Mouse (Mus musculus) neural tube, embryonic 14.5 days (tissue): Measurements from ENCODE around the gene Kcnj16. TPM values are rescaled to one million over a fixed set of nuclear protein-coding genes. Genes with fewer than 3 reads are reported as not detected.

ENCODE experiments used
- ATAC-seq: fragments of 200-750 bp; cut with Nextera tagmentation; 2 replicates; pipeline ENCODE4 v1.8.0; 2017; ENCODE audit warnings: low read depth, mild to moderate bottlenecking, moderate TSS enrichment, moderate library complexity
- H3K27ac ChIP-seq: fragments of 300-500 bp; sonication (generic); 2 replicates; pipeline ENCODE4 v1.5.1; 2014; ENCODE audit warnings: low read depth, mild to moderate bottlenecking, control low read depth, low read length, moderate library complexity, mixed read lengths
- H3K27me3 ChIP-seq: fragments of 300-500 bp; sonication (generic); 2 replicates; pipeline ENCODE4 v1.6.1; 2014; ENCODE audit warnings: low read length; ENCODE audit not compliant: control insufficient read depth, insufficient read depth
- H3K36me3 ChIP-seq: fragments of 300-500 bp; sonication (generic); 2 replicates; pipeline ENCODE4 v1.6.1; 2014; ENCODE audit warnings: low read length, mixed read lengths; ENCODE audit not compliant: control insufficient read depth, insufficient read depth
- H3K4me1 ChIP-seq: fragments of 300-500 bp; sonication (generic); 2 replicates; pipeline ENCODE4 v1.6.1; 2014; ENCODE audit warnings: low read length; ENCODE audit not compliant: control insufficient read depth, insufficient read depth
- H3K4me2 ChIP-seq: fragments of 300-500 bp; sonication (generic); 2 replicates; pipeline ENCODE4 v1.6.1; 2014; ENCODE audit warnings: mild to moderate bottlenecking, low read depth, low read length, control low read depth
- H3K4me3 ChIP-seq: fragments of 300-500 bp; sonication (generic); 2 replicates; pipeline ENCODE4 v1.5.1; 2014; ENCODE audit warnings: low read depth, low read length, control low read depth, mixed read lengths
- H3K9ac ChIP-seq: fragments of 300-500 bp; sonication (generic); replicated peaks from 2 replicates; pipeline ENCODE4 v1.6.1; 2014; ENCODE audit warnings: low read depth, mild to moderate bottlenecking, control low read depth, low read length, mixed read lengths
- H3K9me3 ChIP-seq: fragments of 300-500 bp; sonication (generic); 2 replicates; pipeline ENCODE4 v1.6.1; 2016; ENCODE audit warnings: low read length; ENCODE audit not compliant: control insufficient read depth
- WGBS: fragments of 180-500 bp; shearing (Covaris S2); extraction: QIAGEN DNeasy Blood & Tissue Kit; methylation state at CpG from one replicate; pipeline ENCODE4 v1.1.7; 2014; 5-methylcytosine and 5-hydroxymethylcytosine counted together
- polyA plus RNA-seq: library from polyadenylated mRNA; unstranded; fragments of >200 nt; fragmentation: Nextera tagmentation; extraction: Ambion mirVana; gene quantifications from 2 replicates; pipeline ENCODE4 v1.2.1, GENCODE M21; 2014

Gene Kcnj16
- 2.5 and 4.1 TPM in 2 replicates for polyA plus RNA-seq

DNA sequence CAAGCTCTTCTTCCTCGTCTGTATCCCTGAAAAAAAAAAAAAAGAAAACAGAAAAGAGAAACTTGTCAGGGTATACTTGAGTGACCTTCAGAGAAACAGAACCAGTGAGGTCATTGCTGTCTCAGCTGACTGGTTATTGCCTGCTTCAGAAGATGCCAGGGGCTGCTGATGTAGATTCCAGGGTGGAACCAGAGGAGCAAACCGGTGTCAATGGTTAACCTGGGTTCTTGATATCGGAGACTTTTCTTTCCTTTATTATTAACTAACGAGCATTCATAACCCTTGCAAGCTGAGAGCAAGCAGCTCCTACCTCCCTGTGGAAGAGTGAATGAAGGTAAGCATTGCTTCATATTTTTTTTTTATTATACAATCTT, at the start of gene Kcnj16:
Gene Kcnj16, plus strand, starts transcription at position 272 of the 374 bp plus-strand sequence.
- Histone ChIP-seq H3K4me2 (no peak within 1 kb of the TSS), H3K27ac (no peak within 1 kb of the TSS), H3K9ac (no peak within 1 kb of the TSS), H3K27me3 (no peaks in the 10 kb centered on the region), H3K9me3 (no peaks in the 10 kb centered on the region), H3K4me1 (no peaks in the 10 kb centered on the region), H3K4me3 (no peak within 1 kb of the TSS), H3K36me3 (no peaks in the 10 kb centered on the region)
- 83% methylated on average over 4 of the region's 4 CpGs for WGBS
- ATAC-seq: no peak

DNA sequence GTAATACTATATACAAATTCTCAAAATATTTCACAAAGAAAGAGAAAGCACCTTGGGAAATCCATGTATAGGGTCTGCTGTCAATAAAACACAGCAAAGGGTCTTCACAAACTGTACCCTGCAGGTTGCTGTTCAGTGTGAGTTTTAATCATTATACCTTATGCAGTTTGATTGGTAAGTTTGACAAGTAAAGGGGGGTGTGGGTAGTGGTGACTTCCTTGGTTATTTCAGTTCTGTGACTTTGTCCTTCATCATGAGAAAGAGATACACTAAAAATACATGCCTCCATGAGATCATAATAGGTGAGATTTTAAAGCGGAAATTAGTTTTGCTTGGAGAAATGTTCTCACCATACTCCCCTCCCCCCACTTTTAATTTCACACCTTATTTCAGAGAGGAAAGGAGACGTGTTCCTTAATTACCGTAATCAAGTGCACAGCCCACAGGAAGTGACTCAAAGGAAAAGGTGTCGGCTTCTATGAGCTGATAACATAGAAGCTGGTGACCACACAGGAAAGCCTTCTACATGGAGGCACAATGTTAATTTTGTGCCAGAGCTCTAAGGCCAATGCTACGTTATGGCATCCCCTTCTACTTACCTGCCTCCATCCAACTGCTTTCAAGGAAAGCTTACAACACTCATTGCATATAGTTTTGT, 48.9 kb upstream of the Kcnj16 start:
- 80% methylated on average over 5 of the region's 5 CpGs for WGBS
- Histone ChIP-seq H3K4me2 (no peak overlapping the region), H3K9ac (no peak overlapping the region), H3K4me1 (no peaks in the 10 kb centered on the region), H3K4me3 (no peak overlapping the region), H3K27me3 (no peaks in the 10 kb centered on the region), H3K9me3 (no peaks in the 10 kb centered on the region), H3K27ac (no peak overlapping the region), H3K36me3 (no peaks in the 10 kb centered on the region)
- ATAC-seq: no peak

DNA sequence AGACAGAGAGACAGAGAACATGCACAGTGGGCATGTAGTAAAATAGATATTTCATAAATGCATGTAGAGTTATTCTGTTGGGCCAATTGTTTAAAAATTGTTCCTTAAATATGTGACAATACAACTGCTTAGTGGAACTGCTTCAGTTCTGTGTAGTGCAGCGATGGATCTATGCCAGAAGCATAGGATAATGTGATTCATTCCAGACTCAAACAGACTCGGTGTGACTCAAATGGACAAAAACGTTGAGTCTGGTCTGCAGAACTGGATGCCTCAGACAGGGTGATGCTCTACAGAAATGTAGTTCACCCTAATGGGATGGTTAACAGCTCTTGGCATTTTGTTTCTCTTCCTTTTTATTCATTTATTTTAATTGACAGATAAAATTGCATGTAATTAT, 32.1 kb upstream of the Kcnj16 start:
- Histone ChIP-seq H3K4me3 (no peak overlapping the region), H3K4me1 (no peaks in the 10 kb centered on the region), H3K4me2 (no peak overlapping the region), H3K9me3 (no peaks in the 10 kb centered on the region), H3K27me3 (no peaks in the 10 kb centered on the region), H3K9ac (no peak overlapping the region), H3K36me3 (no peaks in the 10 kb centered on the region), H3K27ac (no peak overlapping the region)
- WGBS: 72% methylated on average over 3 of the region's 3 CpGs
- no peak for ATAC-seq

DNA sequence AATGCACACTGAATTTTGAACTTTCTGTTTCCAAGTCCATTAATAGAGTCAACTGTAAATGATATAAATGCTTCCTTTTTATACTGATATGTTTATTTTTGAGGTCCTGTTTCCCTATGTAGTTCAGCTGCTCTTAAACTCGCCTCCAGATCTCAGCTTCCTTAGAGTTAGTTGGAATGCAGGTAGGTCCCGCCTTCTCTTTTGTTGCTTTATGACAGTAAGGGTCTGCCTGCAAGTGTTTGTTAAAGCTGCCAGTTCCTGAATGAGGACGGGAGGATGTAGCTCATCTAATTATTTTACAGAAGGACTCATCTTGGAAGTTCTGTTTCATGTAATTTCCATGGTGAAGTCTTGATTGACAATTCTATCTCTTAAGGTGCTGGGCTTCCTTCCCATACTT, 25.6 kb upstream of the Kcnj16 start:
- Histone ChIP-seq H3K36me3 (no peaks in the 10 kb centered on the region), H3K4me2 (no peak overlapping the region), H3K27ac (no peak overlapping the region), H3K9ac (no peak overlapping the region), H3K4me1 (no peaks in the 10 kb centered on the region), H3K4me3 (no peak overlapping the region), H3K27me3 (no peaks in the 10 kb centered on the region), H3K9me3 (no peaks in the 10 kb centered on the region)
- no peak for ATAC-seq
- 10% methylated on average over 3 of the region's 3 CpGs for WGBS

DNA sequence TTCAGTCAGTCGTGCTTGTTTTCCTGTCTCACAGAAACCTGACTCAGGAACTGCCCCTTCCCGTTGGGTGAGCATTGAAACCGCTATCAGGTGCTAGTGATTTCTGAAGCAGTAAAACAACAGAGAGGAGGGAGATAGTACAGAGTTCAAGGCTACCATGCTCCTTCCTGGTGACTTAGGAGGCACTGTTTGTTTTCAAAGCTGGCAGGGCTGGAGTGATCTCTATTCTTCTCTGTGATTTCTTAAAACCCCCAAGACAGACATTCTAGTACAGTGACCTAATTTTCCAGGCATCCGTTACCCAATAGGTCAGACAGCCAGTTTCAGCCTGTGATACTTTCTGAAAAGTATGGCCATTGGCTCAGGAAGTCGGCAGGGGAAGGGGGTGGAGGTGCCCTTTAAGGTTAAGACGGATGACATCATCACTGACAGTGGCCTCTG, 25.1 kb upstream of the Kcnj16 start:
- ATAC-seq: no peak
- H3K9me3 ChIP-seq: no peaks in the 10 kb centered on the region

DNA sequence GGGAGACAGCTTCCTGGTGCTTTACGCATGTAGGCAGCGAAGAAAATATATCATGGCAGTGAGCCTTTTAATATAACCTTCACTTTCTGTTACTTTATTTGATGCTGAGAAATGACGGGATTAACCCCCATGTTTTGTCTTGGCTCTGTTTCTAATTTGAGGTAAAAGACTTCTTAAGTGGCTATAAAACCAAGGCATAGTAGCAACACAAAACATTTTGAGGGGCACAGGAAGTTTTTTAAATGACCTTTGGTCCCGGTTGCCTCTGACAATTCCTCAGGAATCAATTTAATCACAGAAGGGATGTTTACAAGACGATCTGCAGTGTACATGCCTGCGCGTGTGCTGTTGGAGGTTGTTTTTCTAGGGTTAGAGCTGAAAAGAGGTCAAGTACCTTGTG, 11.2 kb upstream of the Kcnj16 start:
- H3K27me3 ChIP-seq: no peaks in the 10 kb centered on the region
- H3K4me2 ChIP-seq: no peak overlapping the region
- H3K4me3 ChIP-seq: no peak overlapping the region
- no peak for ATAC-seq
- H3K4me1 ChIP-seq: no peaks in the 10 kb centered on the region
- H3K27ac ChIP-seq: no peak overlapping the region
- WGBS: 60% methylated on average over 7 of the region's 7 CpGs
- no peak overlapping the region for H3K9ac ChIP-seq
- no peaks in the 10 kb centered on the region for H3K9me3 ChIP-seq
- H3K36me3 ChIP-seq: no peaks in the 10 kb centered on the region

More for the DNA sequence above, 25.1 kb upstream of the Kcnj16 start:
- Histone ChIP-seq H3K4me3 (no peak overlapping the region), H3K4me1 (no peaks in the 10 kb centered on the region), H3K4me2 (no peak overlapping the region), H3K36me3 (no peaks in the 10 kb centered on the region), H3K27me3 (no peaks in the 10 kb centered on the region), H3K9ac (no peak overlapping the region), H3K27ac (no peak overlapping the region)
- 35% methylated on average over 6 of the region's 6 CpGs for WGBS

DNA sequence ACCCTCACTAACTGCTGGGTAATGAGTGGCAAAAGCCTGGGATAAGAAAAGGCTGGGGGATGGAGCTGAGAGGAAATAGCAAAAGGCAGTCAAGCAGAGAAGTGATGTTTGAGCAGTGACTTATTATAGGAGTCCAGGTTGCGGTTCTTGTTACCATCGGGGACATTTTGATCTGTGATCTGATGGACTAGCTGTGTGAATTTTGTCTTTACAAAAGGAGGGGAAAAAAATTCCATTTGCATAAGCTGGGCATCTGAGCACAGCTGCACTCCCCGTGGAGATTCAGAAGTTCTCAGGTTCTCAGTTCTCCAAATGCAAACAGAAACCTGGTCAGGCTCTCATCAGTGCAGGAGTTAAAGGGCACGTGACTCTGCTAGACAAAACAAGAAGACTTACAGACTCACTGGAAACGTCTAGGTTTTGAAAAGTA, 6.2 kb upstream of the Kcnj16 start:
- 45% methylated on average over 5 of the region's 5 CpGs for WGBS
- no peaks in the 10 kb centered on the region for H3K4me1 ChIP-seq
- no peak overlapping the region for H3K4me3 ChIP-seq
- H3K9me3 ChIP-seq: no peaks in the 10 kb centered on the region
- no peak overlapping the region for H3K27ac ChIP-seq
- no peaks in the 10 kb centered on the region for H3K36me3 ChIP-seq
- H3K9ac ChIP-seq: no peak overlapping the region
- no peak for ATAC-seq
- no peaks in the 10 kb centered on the region for H3K27me3 ChIP-seq
- no peak overlapping the region for H3K4me2 ChIP-seq

DNA sequence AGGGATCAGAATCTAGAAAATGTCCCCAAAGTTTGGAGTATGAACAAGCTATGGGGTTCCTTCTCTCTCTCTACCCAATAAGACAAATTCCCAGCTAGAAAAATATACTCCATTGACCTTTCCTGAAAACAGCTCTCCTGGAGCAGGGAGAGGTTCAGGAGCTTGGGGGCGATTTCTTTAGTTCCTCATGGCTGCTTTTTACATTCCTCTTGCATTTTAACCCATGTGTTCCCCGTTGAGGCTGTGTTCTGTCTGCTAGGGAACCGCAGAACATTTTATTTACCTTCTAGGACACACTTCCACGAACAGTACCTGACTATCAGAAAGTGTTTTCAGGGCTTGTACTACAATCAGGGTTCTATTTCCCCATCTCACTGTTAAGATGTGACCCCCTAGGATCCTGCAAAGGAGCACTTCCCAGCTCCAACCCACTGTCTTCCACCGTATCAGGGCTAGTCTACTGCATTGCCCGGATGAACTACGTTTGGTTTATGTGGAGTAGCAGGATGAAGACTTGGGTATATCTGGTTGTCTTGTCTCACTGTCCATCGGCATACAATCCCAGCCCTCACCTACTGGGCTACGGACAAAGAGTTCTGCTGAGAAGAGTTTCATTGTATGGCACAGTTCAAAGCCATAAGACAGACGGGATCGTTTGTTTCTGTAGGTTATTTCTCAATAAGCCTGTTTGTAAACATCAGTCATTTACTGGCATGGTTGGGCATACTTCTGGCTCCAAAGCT, 643 bp upstream of the Kcnj16 start:
- no peak overlapping the region for H3K27ac ChIP-seq
- no peaks in the 10 kb centered on the region for H3K27me3 ChIP-seq
- no peak overlapping the region for H3K4me3 ChIP-seq
- H3K9me3 ChIP-seq: no peaks in the 10 kb centered on the region
- no peaks in the 10 kb centered on the region for H3K4me1 ChIP-seq
- no peak overlapping the region for H3K9ac ChIP-seq
- H3K36me3 ChIP-seq: no peaks in the 10 kb centered on the region
- no peak for ATAC-seq
- WGBS: 84% methylated on average over 11 of the region's 11 CpGs
- no peak overlapping the region for H3K4me2 ChIP-seq

DNA sequence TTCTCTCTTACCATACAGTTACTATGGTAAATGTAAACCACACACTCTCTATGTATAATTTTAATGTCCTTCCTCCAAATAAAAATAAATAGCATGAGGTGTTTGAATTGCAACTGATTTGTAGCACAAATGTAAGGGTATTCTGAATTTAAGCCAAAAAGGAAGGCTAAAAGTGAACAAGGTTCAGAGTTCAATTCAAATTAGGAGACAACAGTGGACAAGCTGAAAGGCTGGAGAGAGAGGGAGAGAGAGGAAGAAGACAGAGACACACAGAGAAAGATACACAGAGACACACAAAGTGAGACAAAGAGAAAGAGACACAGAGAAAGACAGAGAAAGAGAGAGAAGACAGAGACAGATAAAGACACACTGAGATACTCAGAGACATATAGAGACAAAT, 1.1 kb downstream of the Kcnj16 start:
- no peaks in the 10 kb centered on the region for H3K36me3 ChIP-seq
- H3K27ac ChIP-seq: no peak overlapping the region
- no peaks in the 10 kb centered on the region for H3K4me1 ChIP-seq
- no peaks in the 10 kb centered on the region for H3K9me3 ChIP-seq
- no peak for ATAC-seq
- no peaks in the 10 kb centered on the region for H3K27me3 ChIP-seq
- no peak overlapping the region for H3K4me2 ChIP-seq
- H3K9ac ChIP-seq: no peak overlapping the region
- no peak overlapping the region for H3K4me3 ChIP-seq
